Mouse (Mus musculus) hindlimb bud, embryonic 11.5 days (tissue): ENCODE measurements around the gene Crim1.

Source experiments
- DNase-seq: peaks from one replicate; pipeline ENCODE4 v3.0.0-alpha.2; 2012; ENCODE audit warnings: low read depth, low spot score; ENCODE audit errors: extremely low spot score

The Crim1 gene

GRCm38 (mm10) chr17:78407581-78407980, 207.5 kb downstream of the Crim1 start:
- DNase-seq, result no peak

GRCm38 (mm10) chr17:78408386-78408785, 208.3 kb downstream of the Crim1 start:
- no peak for DNase-seq

GRCm38 (mm10) chr17:78409900-78410299, 209.9 kb downstream of the Crim1 start:
- no peak for DNase-seq

- no peak for DNase-seq
Measured at GRCm38 (mm10) chr17:78415255-78415654, 215.2 kb downstream of the Crim1 start.

- DNase-seq, result peak; percentile 54
Measured at GRCm38 (mm10) chr17:78417381-78418281, 217.6 kb downstream of the Crim1 start, which contains the start of gene Fez2. TSS of gene Fez2 (minus strand) at chr17:78418152.

- no peak for DNase-seq
Measured at GRCm38 (mm10) chr17:78419216-78419615, 219.2 kb downstream of the Crim1 start.

GRCm38 (mm10) chr17:78425026-78425425, 225.0 kb downstream of the Crim1 start:
- DNase-seq, result no peak
